Mouse (Mus musculus): ENCODE measurements around the gene Cel. TPM values are rescaled to one million over a fixed set of nuclear protein-coding genes. Genes with fewer than 3 reads are reported as not detected.

Gene Cel
- polyA plus RNA-seq, 1 experiment from 2014 or later, result not detected

- H3K27me3 ChIP-seq (ENCODE audit: control insufficient read depth, insufficient read depth, low read length), result no peaks in the 10 kb centered on the region
- no peak overlapping the region for H3K27ac ChIP-seq (replicated peaks in 1 of 2; ENCODE audit: control insufficient read depth in 1 of 2, insufficient read depth in 1 of 2, low read depth in 2 of 2, low read length in 2 of 2)
- H3K9me3 ChIP-seq (ENCODE audit: control insufficient read depth, low read length), result no peaks in the 10 kb centered on the region
- WGBS, result 78% methylated on average over 4 of the region's 4 CpGs
- no peak overlapping the region for H3K4me3 ChIP-seq (ENCODE audit: control insufficient read depth in 1 of 2, insufficient read depth in 1 of 2, low read depth in 1 of 2, low read length in 2 of 2)
- no peak for ATAC-seq (ENCODE audit: insufficient number of reproducible peaks, insufficient read depth, low FRiP score, low read depth)
- no peak overlapping the region for H3K4me2 ChIP-seq (ENCODE audit: low read length)
- no peaks in the 10 kb centered on the region for H3K36me3 ChIP-seq (ENCODE audit: control insufficient read depth, insufficient read depth, low read length)
- H3K9ac ChIP-seq (ENCODE audit: low read length), result no peak overlapping the region
- peaks cover 29 to 32% of the 10 kb centered on the region in 2 experiments for H3K4me1 ChIP-seq (ENCODE audit: control insufficient read depth in 2 of 2, insufficient read depth in 2 of 2, low read length in 2 of 2)
Observed at GRCm38 (mm10) chr2:28522166-28522565, 41.0 kb downstream of the Cel start.

GRCm38 (mm10) chr2:28521571-28522151 lies 41.5 kb downstream of the Cel start:
- no peak overlapping the region for H3K4me2 ChIP-seq (ENCODE audit: low read length)
- no peak overlapping the region for H3K4me3 ChIP-seq (ENCODE audit: control insufficient read depth in 1 of 2, insufficient read depth in 1 of 2, low read depth in 1 of 2, low read length in 2 of 2)
- H3K9ac ChIP-seq (ENCODE audit: low read length), result no peak overlapping the region
- no peak for ATAC-seq (ENCODE audit: insufficient number of reproducible peaks, insufficient read depth, low FRiP score, low read depth)
- H3K9me3 ChIP-seq (ENCODE audit: control insufficient read depth, low read length), result no peaks in the 10 kb centered on the region
- H3K36me3 ChIP-seq (ENCODE audit: control insufficient read depth, insufficient read depth, low read length), result no peaks in the 10 kb centered on the region
- WGBS, result 90% methylated on average over 6 of the region's 6 CpGs
- no peaks in the 10 kb centered on the region for H3K27me3 ChIP-seq (ENCODE audit: control insufficient read depth, insufficient read depth, low read length)
- H3K4me1 ChIP-seq (ENCODE audit: control insufficient read depth in 2 of 2, insufficient read depth in 2 of 2, low read length in 2 of 2), result peaks cover 27 to 30% of the 10 kb centered on the region in 2 experiments
- H3K27ac ChIP-seq (replicated peaks in 1 of 2; ENCODE audit: control insufficient read depth in 1 of 2, insufficient read depth in 1 of 2, low read depth in 2 of 2, low read length in 2 of 2), result no peak overlapping the region

GRCm38 (mm10) chr2:28520581-28520980 lies 42.6 kb downstream of the Cel start:
- H3K27ac ChIP-seq (replicated peaks in 1 of 2; ENCODE audit: control insufficient read depth in 1 of 2, insufficient read depth in 1 of 2, low read depth in 2 of 2, low read length in 2 of 2), result no peak overlapping the region
- WGBS, result 77% methylated on average over 5 of the region's 5 CpGs
- peaks cover 17 to 19% of the 10 kb centered on the region in 2 experiments for H3K4me1 ChIP-seq (ENCODE audit: control insufficient read depth in 2 of 2, insufficient read depth in 2 of 2, low read length in 2 of 2)
- ATAC-seq (ENCODE audit: insufficient number of reproducible peaks, insufficient read depth, low FRiP score, low read depth), result no peak
- H3K4me2 ChIP-seq (ENCODE audit: low read length), result no peak overlapping the region
- no peaks in the 10 kb centered on the region for H3K27me3 ChIP-seq (ENCODE audit: control insufficient read depth, insufficient read depth, low read length)
- no peak overlapping the region for H3K4me3 ChIP-seq (ENCODE audit: control insufficient read depth in 1 of 2, insufficient read depth in 1 of 2, low read depth in 1 of 2, low read length in 2 of 2)
- H3K9me3 ChIP-seq (ENCODE audit: control insufficient read depth, low read length), result no peaks in the 10 kb centered on the region
- no peak overlapping the region for H3K9ac ChIP-seq (ENCODE audit: low read length)
- no peaks in the 10 kb centered on the region for H3K36me3 ChIP-seq (ENCODE audit: control insufficient read depth, insufficient read depth, low read length)

GRCm38 (mm10) chr2:28518231-28518630 lies 45.0 kb downstream of the Cel start:
- 63% methylated on average over 2 of the region's 2 CpGs for WGBS
- Histone ChIP-seq H3K9me3 (ENCODE audit: control insufficient read depth, low read length) (no peaks in the 10 kb centered on the region), H3K27ac (replicated peaks in 1 of 2; ENCODE audit: control insufficient read depth in 1 of 2, insufficient read depth in 1 of 2, low read depth in 2 of 2, low read length in 2 of 2) (no peak overlapping the region)

GRCm38 (mm10) chr2:28517206-28517909 lies 45.8 kb downstream of the Cel start:
- no peak overlapping the region for H3K4me2 ChIP-seq (ENCODE audit: low read length)
- no peaks in the 10 kb centered on the region for H3K36me3 ChIP-seq (ENCODE audit: control insufficient read depth, insufficient read depth, low read length)
- no peak overlapping the region for H3K9ac ChIP-seq (ENCODE audit: low read length)
- no peaks in the 10 kb centered on the region for H3K27me3 ChIP-seq (ENCODE audit: control insufficient read depth, insufficient read depth, low read length)
- whole genome bisulfite sequencing, result 43% methylated on average over 5 of the region's 5 CpGs
- H3K27ac ChIP-seq (replicated peaks in 1 of 2; ENCODE audit: control insufficient read depth in 1 of 2, insufficient read depth in 1 of 2, low read depth in 2 of 2, low read length in 2 of 2), result no peak overlapping the region
- H3K4me3 ChIP-seq (ENCODE audit: control insufficient read depth in 1 of 2, insufficient read depth in 1 of 2, low read depth in 1 of 2, low read length in 2 of 2), result no peak overlapping the region
- peaks cover 11 to 19% of the 10 kb centered on the region in 2 experiments for H3K4me1 ChIP-seq (ENCODE audit: control insufficient read depth in 2 of 2, insufficient read depth in 2 of 2, low read length in 2 of 2)
- no peaks in the 10 kb centered on the region for H3K9me3 ChIP-seq (ENCODE audit: control insufficient read depth, low read length)
- peak; percentile 37; the same call in 1 of the 2 replicates for ATAC-seq (ENCODE audit: insufficient number of reproducible peaks, insufficient read depth, low FRiP score, low read depth)

More at GRCm38 (mm10) chr2:28518231-28518630, 45.0 kb downstream of the Cel start:
- Histone ChIP-seq H3K4me3 (ENCODE audit: control insufficient read depth in 1 of 2, insufficient read depth in 1 of 2, low read depth in 1 of 2, low read length in 2 of 2) (no peak overlapping the region), H3K4me2 (ENCODE audit: low read length) (no peak overlapping the region), H3K4me1 (ENCODE audit: control insufficient read depth in 2 of 2, insufficient read depth in 2 of 2, low read length in 2 of 2) (peaks cover 11 to 20% of the 10 kb centered on the region in 2 experiments), H3K9ac (ENCODE audit: low read length) (no peak overlapping the region), H3K36me3 (ENCODE audit: control insufficient read depth, insufficient read depth, low read length) (no peaks in the 10 kb centered on the region), H3K27me3 (ENCODE audit: control insufficient read depth, insufficient read depth, low read length) (no peaks in the 10 kb centered on the region)
- no peak for ATAC-seq (ENCODE audit: insufficient number of reproducible peaks, insufficient read depth, low FRiP score, low read depth)

- H3K27ac ChIP-seq (replicated peaks in 1 of 2; ENCODE audit: control insufficient read depth in 1 of 2, insufficient read depth in 1 of 2, low read depth in 2 of 2, low read length in 2 of 2), result no peak overlapping the region
- 22% methylated on average over 5 of the region's 5 CpGs for WGBS
- peak overlapping the region; percentile 100 for H3K4me2 ChIP-seq (ENCODE audit: low read length)
- no peaks in the 10 kb centered on the region for H3K9me3 ChIP-seq (ENCODE audit: control insufficient read depth, low read length)
- no peak for ATAC-seq (ENCODE audit: insufficient number of reproducible peaks, insufficient read depth, low FRiP score, low read depth)
- H3K9ac ChIP-seq (ENCODE audit: low read length), result 0 out of 2 replicates have a peak overlapping the region, but pooled peaks have one; percentile 35
- H3K4me3 ChIP-seq (ENCODE audit: control insufficient read depth in 1 of 2, insufficient read depth in 1 of 2, low read depth in 1 of 2, low read length in 2 of 2), result peak overlapping the region in 1 of 2 experiments; percentile 71; a peak in 1 of 4 replicates
- H3K4me1 ChIP-seq (ENCODE audit: control insufficient read depth in 2 of 2, insufficient read depth in 2 of 2, low read length in 2 of 2), result peaks cover 11 to 19% of the 10 kb centered on the region in 2 experiments
- no peaks in the 10 kb centered on the region for H3K27me3 ChIP-seq (ENCODE audit: control insufficient read depth, insufficient read depth, low read length)
- H3K36me3 ChIP-seq (ENCODE audit: control insufficient read depth, insufficient read depth, low read length), result no peaks in the 10 kb centered on the region
Observed at GRCm38 (mm10) chr2:28514489-28514888, 48.7 kb downstream of the Cel start.

GRCm38 (mm10) chr2:28513431-28514370 lies 49.5 kb downstream of the Cel start:
- peak overlapping the region; percentile 71 to 77 for H3K4me3 ChIP-seq (ENCODE audit: control insufficient read depth in 1 of 2, insufficient read depth in 1 of 2, low read depth in 1 of 2, low read length in 2 of 2)
- H3K9me3 ChIP-seq (ENCODE audit: control insufficient read depth, low read length), result no peaks in the 10 kb centered on the region
- H3K4me1 ChIP-seq (ENCODE audit: control insufficient read depth in 2 of 2, insufficient read depth in 2 of 2, low read length in 2 of 2), result peaks cover 11 to 19% of the 10 kb centered on the region in 2 experiments
- 0 out of 2 replicates have a peak, but pooled peaks have one; percentile 5 for ATAC-seq (ENCODE audit: insufficient number of reproducible peaks, insufficient read depth, low FRiP score, low read depth)
- no peaks in the 10 kb centered on the region for H3K27me3 ChIP-seq (ENCODE audit: control insufficient read depth, insufficient read depth, low read length)
- peak overlapping the region; percentile 87 for H3K9ac ChIP-seq (ENCODE audit: low read length)
- no peaks in the 10 kb centered on the region for H3K36me3 ChIP-seq (ENCODE audit: control insufficient read depth, insufficient read depth, low read length)
- WGBS, result 9% methylated on average over 47 of the region's 47 CpGs
- no peak overlapping the region; a peak in 1 of 4 replicates for H3K27ac ChIP-seq (replicated peaks in 1 of 2; ENCODE audit: control insufficient read depth in 1 of 2, insufficient read depth in 1 of 2, low read depth in 2 of 2, low read length in 2 of 2)
- H3K4me2 ChIP-seq (ENCODE audit: low read length), result peak overlapping the region; percentile 100

All from heart, embryonic 14.5 days (tissue).